Mouse (Mus musculus): ENCODE data around the gene Tmem121b.

- TF ChIP-seq SIN3A (IDR thresholded peaks at IDR 0.05; ENCODE audit: low read length), result no peak
- no peak for TF ChIP-seq CHD2 (IDR thresholded peaks at IDR 0.05; ENCODE audit: low read length)
- TF ChIP-seq CTCF (conservative IDR thresholded peaks at IDR 0.05 in 1 of 2, IDR thresholded peaks at IDR 0.05 in 1 of 2; ENCODE audit: low read depth in 2 of 2, low read length in 2 of 2), result no peak
- TF ChIP-seq EP300 (IDR thresholded peaks at IDR 0.05; ENCODE audit: low read length), result no peak
- no peak for TF ChIP-seq RAD21 (IDR thresholded peaks at IDR 0.05; ENCODE audit: low read depth, low read length)
- no peak for TF ChIP-seq POLR2A (IDR thresholded peaks at IDR 0.05; ENCODE audit: low read depth, low read length)
- no peak for TF ChIP-seq ETS1 (conservative IDR thresholded peaks at IDR 0.05; ENCODE audit: low read depth, low read length)
- TF ChIP-seq ZNF384 (IDR thresholded peaks at IDR 0.05; ENCODE audit: low read depth, low read length), result no peak
- TF ChIP-seq MXI1 (IDR thresholded peaks at IDR 0.05; ENCODE audit: low read depth, low read length), result no peak
- TF ChIP-seq UBTF (IDR thresholded peaks at IDR 0.05; ENCODE audit: low read depth, low read length), result no peak
- TF ChIP-seq BHLHE40 (IDR thresholded peaks at IDR 0.05; ENCODE audit: low read depth, low read length), result no peak
- TF ChIP-seq POLR2AphosphoS2 (IDR thresholded peaks at IDR 0.05; ENCODE audit: low read depth, low read length), result no peak
- no peak for TF ChIP-seq ZC3H11A (IDR thresholded peaks at IDR 0.05; ENCODE audit: low read depth, low read length)
Measured at GRCm38 (mm10) chr6:120472455-120473140, 21.0 kb downstream of the Tmem121b start.
